30 mouse cellular contexts compared by ENCODE assay signal in the genomic region with DNA sequence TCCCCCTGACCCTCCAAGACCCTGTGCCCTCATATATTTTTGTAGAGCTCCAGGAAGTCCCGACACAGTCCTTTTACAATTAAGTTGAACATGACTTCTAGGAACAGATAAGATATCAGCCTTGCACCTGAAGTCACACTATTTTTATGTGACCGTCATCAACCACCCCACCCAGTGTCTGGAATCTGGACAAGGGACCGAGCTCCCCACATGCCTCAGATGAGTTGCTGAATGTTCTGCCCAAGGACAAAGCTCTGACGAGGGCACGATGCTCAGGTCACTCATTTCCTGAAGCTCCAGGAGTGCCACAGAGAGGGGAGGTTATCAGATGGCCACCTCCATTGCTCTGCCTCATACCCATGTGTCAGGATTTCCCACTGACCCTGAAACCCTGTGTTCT.
DNase-seq lines count a peak whose midpoint lies in the region; ATAC-seq and TF ChIP-seq lines count a peak whose summit lies in the region.
"Had no signal": no experiment of that assay in that cellular context is flagged by ENCODE, and none has a peak within 500 bp of the region (broad histone marks: within the 10 kb centered on the region; RNA-seq: fewer than 3 reads in every experiment).

No protein-coding gene starts in this region.

- no peak overlapping the region for H3K9ac ChIP-seq in heart, embryonic 12.5 days
- no peak overlapping the region for H3K9ac ChIP-seq in intestine, embryonic 15.5 days
- H3K9ac ChIP-seq in intestine, postnatal 0 days (ENCODE audit: low read depth, low read length), result no peak overlapping the region
- H3K9ac ChIP-seq in lung, postnatal 0 days (replicated peaks; ENCODE audit: low read depth), result no peak overlapping the region
- H3K9ac ChIP-seq: limb, embryonic 13.5 days; liver, embryonic 14.5 days; lung, embryonic 14.5 days; midbrain, embryonic 12.5 days; neural tube, embryonic 12.5 days had no signal

- peak overlapping the region; percentile 68 for H3K27ac ChIP-seq in heart, embryonic 12.5 days (ENCODE audit: poor library complexity, severe bottlenecking)
- no peak overlapping the region for H3K27ac ChIP-seq in intestine, embryonic 15.5 days
- no peak overlapping the region for H3K27ac ChIP-seq in intestine, postnatal 0 days (ENCODE audit: low read depth, low read length)
- H3K27ac ChIP-seq in lung, postnatal 0 days (ENCODE audit: low read length), result 0 out of 2 replicates have a peak overlapping the region, but pooled peaks have one; percentile 71
- H3K27ac ChIP-seq: gastrocnemius, adult 2 months; limb, embryonic 13.5 days; liver, embryonic 14.5 days; midbrain, embryonic 12.5 days; neural tube, embryonic 12.5 days had no signal

- ATAC-seq in heart, embryonic 12.5 days (ENCODE audit: insufficient number of reproducible peaks, low FRiP score), result no peak
- peak; percentile 60 for ATAC-seq in intestine, embryonic 15.5 days
- no peak for ATAC-seq in intestine, postnatal 0 days
- no peak for ATAC-seq in lung, postnatal 0 days
- ATAC-seq: forebrain, embryonic 16.5 days; hindbrain, embryonic 16.5 days; Patski had no signal

- WGBS in heart, embryonic 12.5 days, result 25% methylated on average over 5 of the region's 5 CpGs
- WGBS in intestine, embryonic 15.5 days, result 54% methylated on average over 5 of the region's 5 CpGs
- 25% methylated on average over 5 of the region's 5 CpGs for WGBS in intestine, postnatal 0 days
- WGBS in lung, postnatal 0 days, result 41% methylated on average over 5 of the region's 5 CpGs

- TF ChIP-seq CTCF in intestine, postnatal 0 days (IDR thresholded peaks at IDR 0.05; ENCODE audit: low read depth), result no peak
- no peak for TF ChIP-seq CTCF in lung, postnatal 0 days (IDR thresholded peaks at IDR 0.05)

- H3K4me2 ChIP-seq in heart, embryonic 12.5 days, result no peak overlapping the region
- no peak overlapping the region for H3K4me2 ChIP-seq in intestine, embryonic 15.5 days (replicated peaks)
- no peak overlapping the region for H3K4me2 ChIP-seq in intestine, postnatal 0 days (replicated peaks; ENCODE audit: low read depth)
- no peak overlapping the region for H3K4me2 ChIP-seq in lung, postnatal 0 days (replicated peaks; ENCODE audit: low read depth, low read length)
- H3K4me2 ChIP-seq: limb, embryonic 13.5 days; lung, embryonic 14.5 days; midbrain, embryonic 12.5 days; neural tube, embryonic 12.5 days had no signal

- peak; percentile 48 for DNase-seq in adrenal gland, adult 2 months
- DNase-seq in adrenal gland, postnatal 4 days (ENCODE audit: low spot score in 2 of 2), result no peak
- no peak for DNase-seq in heart, adult 11 months
- DNase-seq in lung, postnatal 0 days (ENCODE audit: low spot score), result no peak
- no peak for DNase-seq in lung, postnatal 25 days (ENCODE audit: low spot score)
- DNase-seq: adrenal gland, postnatal 10 days; cerebellum, adult 2 months; cerebellum, postnatal 14 days; gastrocnemius, adult 2 months; gastrocnemius, postnatal 36 days; heart, postnatal 10 days; kidney, postnatal 4 days; lung, embryonic 14.5 days; lung, postnatal 36 days; right cerebral cortex, adult 18-20 months; spleen, adult 18-20 months; thymus, adult 18-20 months; thymus, postnatal 25 days had no signal

- H3K9me3 ChIP-seq in heart, embryonic 12.5 days (replicated peaks), result peaks cover 4% of the 10 kb centered on the region
- H3K9me3 ChIP-seq in intestine, embryonic 15.5 days, result no peaks in the 10 kb centered on the region
- no peaks in the 10 kb centered on the region for H3K9me3 ChIP-seq in intestine, postnatal 0 days (ENCODE audit: control insufficient read depth)
- H3K9me3 ChIP-seq in lung, postnatal 0 days (ENCODE audit: low read length), result no peaks in the 10 kb centered on the region
- H3K9me3 ChIP-seq: limb, embryonic 13.5 days; midbrain, embryonic 12.5 days; neural tube, embryonic 12.5 days had no signal

- no peak for TF ChIP-seq EP300 in lung, postnatal 0 days (IDR thresholded peaks at IDR 0.05)

- peaks cover 23% of the 10 kb centered on the region for H3K36me3 ChIP-seq in heart, embryonic 12.5 days
- H3K36me3 ChIP-seq in intestine, embryonic 15.5 days, result no peaks in the 10 kb centered on the region
- H3K36me3 ChIP-seq in intestine, postnatal 0 days (ENCODE audit: control insufficient read depth, insufficient read depth), result no peaks in the 10 kb centered on the region
- no peaks in the 10 kb centered on the region for H3K36me3 ChIP-seq in lung, postnatal 0 days (ENCODE audit: insufficient read depth, low read length)
- H3K36me3 ChIP-seq: midbrain, embryonic 12.5 days; neural tube, embryonic 12.5 days had no signal

- no peaks in the 10 kb centered on the region for H3K27me3 ChIP-seq in heart, embryonic 12.5 days (replicated peaks)
- no peaks in the 10 kb centered on the region for H3K27me3 ChIP-seq in intestine, embryonic 15.5 days (replicated peaks)
- no peaks in the 10 kb centered on the region for H3K27me3 ChIP-seq in intestine, postnatal 0 days (replicated peaks; ENCODE audit: control insufficient read depth, insufficient read depth, low read length)
- no peaks in the 10 kb centered on the region for H3K27me3 ChIP-seq in lung, postnatal 0 days (replicated peaks; ENCODE audit: insufficient read depth, low read length)
- H3K27me3 ChIP-seq: limb, embryonic 13.5 days; midbrain, embryonic 12.5 days; neural tube, embryonic 12.5 days; Patski had no signal

- peaks cover 77% of the 10 kb centered on the region for H3K4me1 ChIP-seq in heart, embryonic 12.5 days (replicated peaks)
- peaks cover 34% of the 10 kb centered on the region for H3K4me1 ChIP-seq in intestine, embryonic 15.5 days (replicated peaks)
- H3K4me1 ChIP-seq in intestine, postnatal 0 days (replicated peaks; ENCODE audit: control insufficient read depth, insufficient read depth, low read length), result peaks cover 10% of the 10 kb centered on the region; the same call in 1 of the 2 replicates
- H3K4me1 ChIP-seq in lung, postnatal 0 days (ENCODE audit: insufficient read depth, low read depth, low read length), result peaks cover 14% of the 10 kb centered on the region; the same call in 1 of the 2 replicates
- H3K4me1 ChIP-seq: neural tube, embryonic 12.5 days had no signal

- H3K4me3 ChIP-seq in heart, embryonic 12.5 days, result no peak overlapping the region
- H3K4me3 ChIP-seq in intestine, embryonic 15.5 days (replicated peaks), result no peak overlapping the region
- H3K4me3 ChIP-seq in intestine, postnatal 0 days (ENCODE audit: low read depth, low read length), result no peak overlapping the region
- no peak overlapping the region for H3K4me3 ChIP-seq in lung, postnatal 0 days (ENCODE audit: low read depth, low read length)
- H3K4me3 ChIP-seq: erythroblast, embryonic 14.5 days; gastrocnemius, adult 2 months; limb, embryonic 13.5 days; midbrain, embryonic 12.5 days; myocyte; neural tube, embryonic 12.5 days had no signal

Comparison
In these comparisons a context has a peak if more than half of its experiments do, and no peak if none do; other contexts are left out.
1. H3K27ac ChIP-seq: peak in heart, embryonic 12.5 days (single experiment) and lung, postnatal 0 days (single experiment); none in intestine, embryonic 15.5 days (single experiment) and intestine, postnatal 0 days (single experiment).